Mouse (Mus musculus) ES-Bruce4 (cell line): ENCODE data around the gene Tmem88. TPM values are rescaled to one million over a fixed set of nuclear protein-coding genes. Genes with fewer than 3 reads are reported as not detected.

Experiments used
- H3K27ac ChIP-seq: 2 replicates; pipeline ENCODE4 v1.5.1; 2012; ENCODE audit warnings: low read length, inconsistent platforms; ENCODE audit not compliant: insufficient read depth
- H3K27me3 ChIP-seq: 2 replicates; pipeline ENCODE4 v1.6.1; 2012; ENCODE audit warnings: mild to moderate bottlenecking, low read length, inconsistent platforms; ENCODE audit not compliant: control insufficient read depth, poor library complexity, insufficient read depth, severe bottlenecking
- H3K36me3 ChIP-seq: 2 replicates; pipeline ENCODE4 v1.6.1; 2012; ENCODE audit warnings: inconsistent platforms, mild to moderate bottlenecking, low read length, moderate library complexity; ENCODE audit not compliant: control insufficient read depth, poor library complexity, insufficient read depth, severe bottlenecking
- H3K4me1 ChIP-seq: one replicate; pipeline ENCODE4 v1.8.1; 2011; ENCODE audit warnings: low read length; ENCODE audit not compliant: control insufficient read depth, insufficient read depth
- H3K4me3 ChIP-seq: 2 replicates; pipeline ENCODE4 v1.5.1; 2011; ENCODE audit warnings: low read depth, mild to moderate bottlenecking, low read length
- H3K9ac ChIP-seq: 2 replicates; pipeline ENCODE4 v1.6.1; 2012; ENCODE audit warnings: low read depth, mild to moderate bottlenecking, inconsistent platforms; ENCODE audit not compliant: poor library complexity, severe bottlenecking
- H3K9me3 ChIP-seq: replicated peaks from 2 replicates; pipeline ENCODE4 v1.6.1; 2012; ENCODE audit warnings: mild to moderate bottlenecking, low read length, inconsistent platforms; ENCODE audit not compliant: control insufficient read depth, poor library complexity, insufficient read depth, severe bottlenecking
- CTCF ChIP-seq: IDR thresholded peaks from one replicate; pipeline ENCODE4 v1.8.1; 2011; ENCODE audit warnings: low read depth, low read length
- EP300 ChIP-seq: IDR thresholded peaks from 2 replicates; pipeline ENCODE4 v1.6.1; 2011; ENCODE audit warnings: low read depth, low read length; ENCODE audit not compliant: insufficient read depth
- POLR2A ChIP-seq: IDR thresholded peaks from one replicate; pipeline ENCODE4 v1.8.1; 2011; ENCODE audit warnings: low read length; ENCODE audit not compliant: insufficient read depth
- polyA plus RNA-seq: library from polyadenylated mRNA; stranded (reverse); fragments of >200 nt; gene quantifications from 2 replicates; pipeline ENCODE4 v1.2.4, GENCODE M21; 2011; ENCODE audit warnings: low read depth; ENCODE audit not compliant: missing spikeins, insufficient read depth, insufficient read length

The Tmem88 gene
- polyA plus RNA-seq, 1 experiment = 15.7 TPM

DNA sequence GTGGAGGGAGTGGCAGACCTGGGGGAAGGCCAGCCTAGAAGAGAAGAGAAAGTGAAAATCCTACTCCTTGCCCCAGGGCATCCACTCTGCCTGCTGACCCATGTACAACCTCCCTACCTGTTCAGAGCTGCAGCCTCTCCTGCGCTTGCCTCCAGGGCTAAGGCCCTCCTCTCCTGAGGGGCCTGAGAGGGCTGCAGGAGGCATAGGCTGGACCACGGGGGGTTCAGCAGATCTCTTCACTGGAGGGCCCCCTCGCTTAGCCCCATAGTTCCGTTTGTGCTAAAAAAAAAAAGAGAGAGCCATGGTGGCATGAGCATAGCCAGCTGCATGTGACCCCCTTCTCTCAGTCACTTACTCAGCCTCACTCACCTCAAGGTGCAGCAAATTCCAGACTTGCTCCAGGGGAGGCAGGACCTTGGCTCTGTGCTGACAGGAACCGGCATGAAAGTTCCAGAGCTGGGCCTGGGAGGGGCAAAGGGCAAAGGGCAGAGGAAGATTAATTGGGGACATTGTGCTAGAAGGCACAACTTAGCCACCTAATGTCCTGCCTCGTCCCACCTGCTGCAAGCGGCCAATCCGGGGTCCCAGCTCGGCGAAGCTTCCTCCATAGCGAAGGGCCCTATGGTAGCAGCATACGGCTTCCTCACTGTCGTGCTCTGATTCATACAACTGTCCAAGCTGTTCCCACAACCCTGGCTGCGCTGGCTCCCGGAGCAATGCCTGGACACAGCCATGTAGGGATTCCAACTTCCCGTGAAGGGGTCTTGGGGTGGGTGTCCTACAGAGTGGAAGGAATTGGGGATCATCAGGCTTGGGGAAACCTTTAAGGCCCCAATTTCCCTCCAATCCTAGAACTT is 9.1 kb upstream of the Tmem88 start:
- Histone ChIP-seq H3K4me3 (no peak overlapping the region), H3K9me3 (no peaks in the 10 kb centered on the region), H3K27me3 (no peaks in the 10 kb centered on the region), H3K36me3 (no peaks in the 10 kb centered on the region), H3K9ac (no peak overlapping the region), H3K4me1 (no peaks in the 10 kb centered on the region), H3K27ac (no peak overlapping the region)
- TF ChIP-seq EP300 = no peak
- no peak for TF ChIP-seq CTCF
- no peak for TF ChIP-seq POLR2A

DNA sequence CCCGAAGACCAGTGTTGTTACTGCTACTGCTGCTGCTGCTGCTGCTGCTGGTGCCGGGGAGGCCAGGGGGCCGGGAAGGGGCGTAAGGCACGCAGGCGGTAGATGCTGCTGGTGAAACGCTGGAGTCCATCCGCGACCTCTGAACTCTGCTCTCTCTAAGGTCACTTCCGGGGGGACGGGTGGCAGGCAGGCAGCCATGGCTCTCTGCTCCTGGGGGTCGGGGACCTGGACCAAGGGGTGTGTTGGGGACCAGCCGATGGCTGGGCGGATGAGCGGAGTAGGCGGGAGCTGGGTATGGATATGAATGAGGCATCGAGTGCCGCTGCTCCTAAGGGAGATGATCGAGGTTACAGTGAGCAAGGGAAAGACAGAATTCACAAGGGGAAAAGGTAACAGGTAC is 8.2 kb upstream of the Tmem88 start:
- Histone ChIP-seq H3K9ac (no peak overlapping the region), H3K27me3 (no peaks in the 10 kb centered on the region), H3K4me3 (no peak overlapping the region), H3K9me3 (no peaks in the 10 kb centered on the region), H3K4me1 (no peaks in the 10 kb centered on the region), H3K36me3 (no peaks in the 10 kb centered on the region), H3K27ac (no peak overlapping the region)
- no peak for TF ChIP-seq EP300

DNA sequence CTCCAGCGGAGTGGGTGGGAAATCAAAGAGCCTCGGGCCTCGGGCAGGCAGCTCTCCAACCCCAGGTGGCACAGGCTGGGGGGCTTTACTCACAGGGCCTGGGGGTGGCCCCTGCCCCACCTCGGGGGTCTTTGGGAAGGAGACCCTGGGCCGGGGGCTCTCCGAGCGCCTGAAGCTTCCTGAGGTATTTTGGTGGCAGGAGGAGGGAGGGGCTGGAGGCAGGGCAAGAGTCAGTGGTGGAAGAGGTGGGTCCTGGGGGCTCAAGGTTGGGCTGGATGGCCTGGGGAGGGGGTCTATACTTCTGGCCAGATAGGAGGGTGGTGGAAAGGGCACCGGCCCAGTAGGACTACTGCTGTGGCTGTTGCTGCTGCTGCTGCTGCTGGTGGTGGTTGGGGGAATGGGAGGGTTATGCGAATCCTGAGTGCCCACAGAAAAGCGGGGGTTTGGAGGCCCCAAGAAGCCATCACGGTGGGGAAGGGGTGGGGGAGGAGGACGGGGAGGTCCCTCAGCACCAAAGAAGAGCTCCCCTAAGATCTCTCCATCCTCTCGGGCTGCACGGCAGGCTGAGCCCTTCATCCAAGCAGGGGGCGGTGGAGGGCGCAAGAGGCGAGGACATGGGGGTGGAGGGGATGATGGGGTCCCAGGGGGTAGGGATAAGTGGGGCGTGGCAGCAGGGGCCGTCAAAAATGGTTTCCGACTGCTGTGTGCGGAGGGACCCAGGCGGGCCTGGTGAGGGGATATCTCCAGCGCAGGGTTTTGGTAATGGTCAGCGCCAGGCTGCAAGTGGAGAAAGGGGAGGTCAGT is 7.6 kb upstream of the Tmem88 start:
- TF ChIP-seq POLR2A (no peak), EP300 (no peak), CTCF (no peak)
- Histone ChIP-seq H3K27ac (no peak overlapping the region), H3K4me3 (no peak overlapping the region), H3K36me3 (no peaks in the 10 kb centered on the region), H3K9ac (no peak overlapping the region), H3K4me1 (no peaks in the 10 kb centered on the region), H3K27me3 (no peaks in the 10 kb centered on the region), H3K9me3 (no peaks in the 10 kb centered on the region)

DNA sequence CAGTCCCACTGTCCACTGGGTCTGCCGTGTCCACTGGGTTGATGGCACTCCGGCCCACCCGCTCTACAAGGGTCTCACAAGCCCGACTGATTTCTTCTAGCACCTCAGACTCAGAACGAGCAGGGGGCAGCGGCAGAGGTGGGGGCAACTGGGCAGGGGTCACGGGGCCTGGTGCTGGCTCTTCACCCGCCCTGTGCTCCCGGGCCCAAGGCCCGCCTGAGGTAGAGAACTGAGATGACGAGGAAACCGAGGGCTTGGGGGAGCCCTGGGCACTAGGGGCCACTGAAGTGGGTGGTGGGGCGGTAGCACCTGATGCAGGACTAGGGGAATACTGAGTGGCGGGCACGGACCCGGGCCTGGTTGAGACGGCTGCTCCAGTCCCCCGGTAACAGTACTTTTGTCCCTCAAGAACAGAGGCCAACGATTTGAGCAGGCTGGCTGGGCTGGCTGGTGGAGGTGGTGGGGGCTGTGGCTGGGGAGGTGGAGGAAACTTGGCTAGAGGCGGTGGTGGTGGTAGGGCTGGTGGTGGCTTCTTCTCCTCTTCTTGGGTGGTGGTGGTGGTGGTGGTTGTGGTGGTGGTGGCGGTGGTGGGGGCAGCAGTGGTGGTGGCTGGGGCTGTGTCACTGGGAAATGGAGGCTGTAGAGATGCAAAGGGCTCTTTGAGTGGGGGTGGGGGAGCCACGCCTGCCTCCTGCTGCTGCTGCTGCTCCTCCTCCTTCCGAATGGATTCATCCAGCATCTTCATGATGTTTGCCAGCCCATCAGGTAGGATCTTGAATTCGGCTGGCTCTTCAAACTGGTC is 6.8 kb upstream of the Tmem88 start:
- no peaks in the 10 kb centered on the region for H3K9me3 ChIP-seq
- H3K27ac ChIP-seq = no peak overlapping the region
- no peaks in the 10 kb centered on the region for H3K27me3 ChIP-seq
- TF ChIP-seq POLR2A (no peak), CTCF (no peak), EP300 (no peak)
- H3K9ac ChIP-seq = peak overlapping the region; percentile 43
- peak overlapping the region; percentile 33 for H3K4me3 ChIP-seq
- H3K4me1 ChIP-seq = no peaks in the 10 kb centered on the region
- no peaks in the 10 kb centered on the region for H3K36me3 ChIP-seq

DNA sequence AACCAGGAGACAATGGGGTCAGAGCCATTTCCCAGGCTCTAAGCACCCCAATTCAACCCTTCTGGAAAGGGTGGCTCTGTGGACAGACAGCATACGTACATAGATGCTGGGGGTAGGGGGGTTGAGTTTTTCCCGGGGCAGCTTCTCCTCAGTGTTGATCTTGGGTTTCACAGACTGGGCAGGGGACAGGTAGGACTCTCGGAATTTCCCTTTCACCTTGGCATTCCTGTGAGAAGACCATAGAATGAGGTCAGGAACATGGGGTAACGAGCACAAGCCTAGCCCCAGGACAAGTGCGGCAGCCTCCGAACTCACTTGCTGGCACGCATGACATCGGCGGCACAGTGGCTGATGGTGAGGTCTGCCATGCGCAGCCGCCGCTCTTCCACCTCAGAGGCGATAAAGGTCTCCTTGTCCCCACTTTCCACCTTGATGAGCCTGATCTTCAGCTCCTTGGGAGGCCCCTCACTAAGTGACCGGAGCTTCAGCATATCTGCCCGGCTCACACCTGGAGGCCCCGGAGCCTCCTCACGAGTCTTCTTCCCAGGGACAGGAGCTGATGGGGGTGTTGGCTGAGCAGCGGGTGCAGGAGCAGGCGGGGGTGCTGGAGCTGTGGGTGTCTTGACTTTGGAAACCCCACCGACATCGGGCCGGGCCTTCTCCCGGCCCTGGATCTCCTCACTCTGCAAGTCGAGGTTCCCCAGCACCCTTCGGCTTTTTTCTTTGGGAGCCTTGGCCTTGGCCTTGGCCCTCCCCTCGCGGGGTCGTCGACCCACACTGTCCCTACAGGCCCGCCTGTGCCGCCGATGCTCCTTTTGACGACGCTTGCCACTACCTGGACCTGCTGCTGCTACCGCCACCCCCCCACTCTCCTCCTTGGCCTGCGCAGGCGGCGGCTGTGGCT is 5.9 kb upstream of the Tmem88 start:
- no peaks in the 10 kb centered on the region for H3K27me3 ChIP-seq
- no peaks in the 10 kb centered on the region for H3K4me1 ChIP-seq
- peak overlapping the region; percentile 33 for H3K4me3 ChIP-seq
- H3K27ac ChIP-seq = no peak overlapping the region
- TF ChIP-seq POLR2A (no peak), EP300 (no peak), CTCF (no peak)
- H3K9me3 ChIP-seq = no peaks in the 10 kb centered on the region
- H3K9ac ChIP-seq = peak overlapping the region; percentile 43
- H3K36me3 ChIP-seq = no peaks in the 10 kb centered on the region
